Mouse (Mus musculus): ENCODE results near the gene Atp8b3.

Gene Atp8b3

DNA sequence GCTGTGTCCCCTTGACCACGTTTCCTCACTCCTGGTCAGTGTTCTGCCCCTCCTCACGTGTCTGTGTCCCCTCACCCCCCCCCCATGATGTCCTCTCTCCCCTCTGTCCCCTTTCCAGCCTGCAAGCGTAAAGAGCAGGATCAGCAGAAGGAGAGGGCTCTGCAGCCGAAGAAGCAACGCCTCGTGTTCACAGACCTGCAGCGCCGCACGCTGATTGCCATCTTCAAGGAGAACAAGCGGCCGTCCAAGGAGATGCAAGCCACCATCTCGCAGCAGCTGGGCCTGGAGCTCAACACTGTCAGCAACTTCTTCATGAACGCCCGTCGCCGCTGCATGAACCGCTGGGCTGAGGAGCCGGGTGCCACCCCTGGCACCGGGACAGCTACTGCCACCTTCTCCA is 25.2 kb downstream of the Atp8b3 start:
- DNase-seq, result no peak

DNA sequence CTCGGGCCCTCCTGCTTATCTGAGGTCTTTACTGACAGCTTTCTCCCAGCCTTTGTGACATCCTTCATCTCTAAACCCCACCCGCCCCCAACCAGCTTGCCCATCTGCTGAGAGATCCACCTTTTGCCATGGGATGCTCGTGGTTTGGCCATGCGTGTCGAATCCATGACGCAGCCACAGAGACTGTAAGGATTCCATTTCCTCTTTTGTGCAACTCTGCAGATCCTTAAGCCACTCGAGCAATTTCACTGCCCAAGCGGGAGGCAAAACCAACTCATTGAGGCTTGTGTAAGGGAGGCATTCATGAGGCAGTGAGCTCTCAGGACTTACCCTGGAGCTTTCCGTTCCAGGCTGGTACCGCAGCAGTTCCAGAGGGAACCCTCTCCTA is 28.7 kb downstream of the Atp8b3 start:
- DNase-seq, result no peak

DNA sequence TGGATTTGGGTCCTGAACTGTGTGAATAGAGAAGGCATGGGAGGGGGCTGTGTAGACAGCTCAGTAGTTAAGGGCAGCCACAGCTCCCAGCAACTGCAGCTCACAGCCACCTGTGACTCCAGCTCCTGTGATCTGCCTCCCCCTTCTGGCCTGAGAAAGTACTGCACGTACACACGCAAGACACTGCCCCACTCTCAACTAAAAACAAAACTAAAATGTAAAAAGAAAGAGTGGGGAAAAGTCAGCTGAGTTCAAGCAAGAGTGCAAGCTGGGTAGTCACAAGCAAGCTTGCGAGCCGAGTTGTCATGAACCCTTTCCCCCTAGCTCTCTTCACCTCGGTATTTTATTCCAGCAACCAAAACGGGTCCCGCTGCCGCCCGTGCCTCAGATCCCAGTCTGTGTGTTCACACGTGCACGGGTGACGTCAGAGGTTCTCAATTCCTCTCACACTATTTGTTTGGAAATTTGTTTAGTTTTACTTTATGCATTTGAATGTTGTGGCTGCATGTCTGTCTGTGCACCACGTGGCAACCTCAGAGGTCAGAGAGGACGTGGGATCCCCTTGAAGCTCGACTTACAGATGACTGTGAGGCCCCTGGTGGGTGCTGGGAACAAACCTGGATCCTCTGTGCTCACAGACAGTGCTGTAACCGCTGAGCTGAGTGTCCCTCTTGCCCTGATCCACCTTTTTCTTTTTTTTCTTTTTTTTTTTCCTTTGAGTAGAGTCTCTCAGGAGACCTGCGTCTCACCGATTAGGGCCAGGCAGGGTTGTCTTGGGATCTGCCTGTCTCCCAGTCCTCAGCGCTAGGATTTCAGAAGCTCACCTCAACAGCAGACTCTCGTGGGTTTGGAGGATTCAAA is 29.3 kb downstream of the Atp8b3 start:
- DNase-seq, result peak; percentile 53

DNA sequence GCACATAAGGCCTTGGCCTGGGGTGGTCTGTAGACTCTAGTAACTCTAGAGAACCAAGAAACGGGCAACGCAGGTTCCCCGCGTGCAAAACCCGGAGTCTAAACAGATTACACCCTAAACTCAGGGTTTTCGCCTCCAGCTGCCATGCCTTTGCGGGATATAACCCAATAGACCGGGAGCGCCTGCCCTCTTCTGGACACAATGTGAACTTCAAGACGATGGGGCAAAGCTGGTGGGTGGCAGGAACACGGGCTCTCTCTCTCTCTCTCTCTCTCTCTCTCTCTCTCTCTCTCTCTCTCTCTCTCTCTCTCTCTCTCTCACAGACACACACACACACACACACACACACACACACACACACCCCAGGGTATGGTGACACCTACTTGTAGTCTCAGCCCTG is 32.7 kb downstream of the Atp8b3 start:
- DNase-seq, result no peak

DNA sequence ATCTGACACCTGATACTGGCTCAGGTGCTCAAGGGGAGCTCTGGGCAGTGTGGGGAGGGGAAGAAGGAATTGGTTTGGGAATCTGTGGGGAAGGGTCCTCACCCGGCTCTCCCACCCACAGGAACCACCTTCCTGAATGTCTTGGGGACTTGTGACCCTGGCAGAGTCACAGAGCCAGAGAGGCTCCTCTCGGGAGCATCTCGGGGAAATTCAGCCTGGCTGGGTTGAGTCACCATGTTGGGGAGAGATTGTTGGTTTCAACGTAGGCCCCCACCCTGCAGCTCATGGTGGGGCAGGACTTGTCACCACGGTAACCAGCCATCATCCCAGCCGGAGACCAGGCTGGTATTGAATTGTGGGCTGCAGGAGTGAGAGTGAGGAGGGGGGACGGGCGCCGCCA is 34.2 kb downstream of the Atp8b3 start:
- no peak for DNase-seq

DNA sequence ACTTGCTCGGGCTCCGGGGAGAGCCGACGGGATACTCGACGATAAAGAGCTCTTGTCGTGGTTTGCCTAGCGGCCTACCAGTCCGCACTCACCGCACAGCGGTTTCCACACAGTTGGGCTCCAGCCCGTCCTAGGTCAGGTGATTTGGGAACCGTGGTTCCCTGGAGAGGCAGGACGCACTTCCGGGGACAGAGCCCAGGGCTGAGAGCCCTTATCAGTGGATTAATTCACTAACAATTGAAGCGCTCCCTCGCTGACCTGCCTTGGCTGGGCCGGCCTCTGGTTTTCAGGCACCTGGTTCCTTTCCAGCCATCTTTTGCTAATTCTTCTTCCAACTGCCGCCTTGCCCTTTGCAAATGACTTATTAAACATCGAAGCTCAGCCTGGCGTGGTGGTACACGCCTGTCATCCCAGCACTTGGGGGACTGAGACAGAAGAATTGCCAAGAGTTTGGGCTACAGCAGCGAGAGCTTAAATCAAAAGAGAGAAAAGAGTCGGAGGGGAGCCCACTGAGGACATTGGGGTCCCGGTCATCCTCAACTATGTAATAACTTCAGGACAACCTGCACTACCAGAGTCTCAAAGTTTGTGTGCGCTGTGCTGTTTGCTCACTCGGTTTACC is 35.2 kb downstream of the Atp8b3 start:
- no peak for DNase-seq

DNA sequence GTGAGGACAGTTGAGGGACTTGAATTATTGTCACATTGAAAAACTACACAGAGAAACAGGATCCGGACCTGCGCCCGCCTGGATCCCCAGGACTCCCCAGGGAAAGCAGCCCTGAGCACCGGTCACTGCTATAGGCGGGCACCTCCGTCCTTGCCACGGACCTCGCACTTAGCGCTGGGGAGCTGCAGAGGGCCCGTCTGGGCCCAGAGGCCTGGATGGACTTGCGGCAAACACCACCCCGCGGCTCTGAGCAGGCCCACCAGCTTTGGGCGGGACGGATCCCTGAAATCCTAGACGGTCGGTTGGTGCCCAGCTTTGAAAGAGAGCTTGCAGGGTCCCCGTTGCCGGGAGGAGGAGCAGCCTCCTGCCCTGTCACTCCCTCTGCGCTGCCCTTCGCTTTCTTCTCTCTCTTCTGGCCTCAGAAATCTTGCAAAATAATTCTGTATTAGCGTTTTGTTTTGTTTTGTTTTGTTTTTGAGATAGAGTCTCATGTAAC is 36.1 kb downstream of the Atp8b3 start:
- DNase-seq, result no peak

DNA sequence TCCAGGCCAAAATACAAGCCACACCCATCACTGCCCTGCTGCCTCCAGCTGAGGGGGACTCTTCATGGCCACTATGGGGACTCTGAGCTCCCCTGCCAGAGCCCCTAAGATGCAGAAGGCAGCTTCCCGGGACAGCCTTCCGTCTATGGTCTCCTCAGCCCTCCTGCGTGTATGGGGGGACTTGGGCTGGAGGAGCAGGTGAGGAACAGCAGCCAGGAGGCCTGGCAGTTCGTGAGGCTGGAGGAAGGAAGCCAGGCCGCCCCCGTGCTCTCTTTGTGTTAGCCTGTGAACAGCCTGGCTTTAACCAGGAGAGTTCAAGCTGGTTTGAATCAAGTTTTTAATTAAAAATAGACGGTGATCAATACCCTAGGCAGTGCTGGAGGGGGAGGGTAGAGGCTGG is 36.6 kb downstream of the Atp8b3 start:
- no peak for DNase-seq

DNA sequence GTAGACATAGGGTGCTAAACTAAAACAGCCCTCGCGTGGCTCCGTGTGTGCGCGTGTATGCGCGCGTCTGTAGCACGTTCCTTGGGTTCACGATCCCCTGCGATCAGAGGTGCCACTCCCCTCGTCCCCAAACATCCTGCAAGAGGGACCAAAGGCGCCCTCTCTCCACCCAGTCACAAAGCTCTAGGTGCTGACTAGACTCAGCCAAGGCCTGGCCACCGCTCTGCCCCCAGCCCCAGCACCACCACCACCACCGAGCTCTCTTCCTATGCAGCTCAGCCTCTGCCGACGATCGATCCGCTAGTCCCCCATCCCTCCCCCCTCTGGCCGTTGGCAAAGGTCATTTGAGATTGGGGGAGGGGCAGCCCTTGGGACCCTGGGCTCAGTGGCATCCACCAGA is 42.5 kb downstream of the Atp8b3 start:
- DNase-seq, result no peak

DNA sequence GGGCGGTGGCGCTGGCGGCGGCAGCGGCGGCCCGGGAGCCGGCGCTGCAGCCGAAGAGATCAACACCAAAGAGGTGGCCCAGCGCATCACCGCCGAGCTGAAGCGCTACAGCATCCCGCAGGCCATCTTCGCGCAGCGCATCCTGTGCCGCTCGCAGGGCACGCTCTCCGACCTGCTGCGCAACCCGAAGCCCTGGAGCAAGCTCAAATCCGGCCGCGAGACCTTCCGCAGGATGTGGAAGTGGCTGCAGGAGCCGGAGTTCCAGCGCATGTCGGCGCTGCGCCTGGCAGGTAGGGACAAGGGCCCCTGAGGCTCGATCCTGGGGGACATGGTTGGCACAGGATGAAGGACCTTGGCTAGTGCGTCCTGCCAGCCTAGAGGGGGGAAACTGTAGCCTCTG is 43.0 kb downstream of the Atp8b3 start:
- DNase-seq, result no peak

DNA sequence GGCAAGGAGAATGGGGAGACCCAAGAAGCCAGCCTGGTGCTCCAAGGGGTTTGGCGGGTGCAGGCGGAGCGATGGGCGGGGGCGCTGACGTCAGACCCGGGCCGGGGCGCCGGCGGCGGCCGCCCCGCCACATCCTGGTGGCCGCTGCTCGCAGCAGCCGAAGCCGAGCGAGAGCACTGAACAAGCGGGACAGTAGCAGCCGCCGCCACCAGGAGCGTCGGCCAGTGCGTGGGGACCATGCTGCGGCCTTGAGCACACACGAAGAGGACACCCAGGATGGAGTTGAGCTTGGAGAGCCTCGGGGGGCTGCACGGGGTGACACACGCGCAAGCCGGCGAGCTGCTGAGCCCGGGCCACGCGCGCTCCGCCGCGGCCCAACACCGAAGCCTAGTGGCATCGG is 44.2 kb downstream of the Atp8b3 start, which contains the start of gene Onecut3:
Gene Onecut3, plus strand, starts transcription at position 104 of the 400 bp plus-strand sequence.
- no peak for DNase-seq

DNA sequence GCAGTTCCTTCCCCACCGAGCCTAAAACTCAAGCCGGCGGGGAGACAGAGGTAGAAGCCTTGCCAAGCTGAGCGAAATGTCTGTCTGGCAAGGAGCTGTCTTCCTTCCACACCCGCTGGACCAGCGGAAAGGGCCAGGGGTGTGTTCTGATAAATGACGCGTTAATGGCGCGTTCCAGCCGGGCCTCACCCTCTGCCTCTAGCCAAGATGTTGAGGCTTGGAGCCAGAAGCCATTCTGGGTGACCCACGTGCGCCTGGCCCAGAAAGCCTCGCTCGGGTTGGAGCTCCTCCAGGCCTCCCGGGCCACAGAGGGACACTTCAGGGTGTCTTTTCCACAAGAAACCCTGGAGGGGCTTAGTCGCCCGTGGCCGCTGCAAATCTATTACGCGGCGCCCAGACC is 48.9 kb downstream of the Atp8b3 start:
- no peak for DNase-seq

DNA sequence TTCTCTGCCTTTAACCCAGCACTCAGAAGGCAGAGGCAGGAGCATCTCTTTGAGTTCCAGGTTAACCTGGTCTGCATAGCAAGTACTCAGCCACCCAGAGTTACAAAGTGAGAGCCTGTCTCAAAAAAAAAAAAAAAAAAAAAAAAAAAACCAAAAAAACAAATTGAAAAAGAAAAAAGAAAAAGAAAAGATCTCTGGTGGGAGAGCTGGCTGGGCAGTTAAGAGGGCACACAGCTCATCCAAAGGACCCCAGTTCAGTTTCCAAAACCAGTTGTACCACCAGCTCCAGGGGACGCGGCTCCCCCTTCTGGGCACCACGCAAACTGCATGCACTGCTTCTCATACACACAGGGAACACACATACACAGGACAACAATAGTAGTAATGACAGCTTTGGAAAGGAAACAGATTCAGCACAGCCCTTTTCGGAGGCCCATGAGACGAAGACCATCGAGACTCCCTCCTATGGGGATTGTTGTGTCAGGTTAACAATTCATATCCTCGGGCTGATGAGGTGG is 52.0 kb downstream of the Atp8b3 start:
- DNase-seq, result no peak

DNA sequence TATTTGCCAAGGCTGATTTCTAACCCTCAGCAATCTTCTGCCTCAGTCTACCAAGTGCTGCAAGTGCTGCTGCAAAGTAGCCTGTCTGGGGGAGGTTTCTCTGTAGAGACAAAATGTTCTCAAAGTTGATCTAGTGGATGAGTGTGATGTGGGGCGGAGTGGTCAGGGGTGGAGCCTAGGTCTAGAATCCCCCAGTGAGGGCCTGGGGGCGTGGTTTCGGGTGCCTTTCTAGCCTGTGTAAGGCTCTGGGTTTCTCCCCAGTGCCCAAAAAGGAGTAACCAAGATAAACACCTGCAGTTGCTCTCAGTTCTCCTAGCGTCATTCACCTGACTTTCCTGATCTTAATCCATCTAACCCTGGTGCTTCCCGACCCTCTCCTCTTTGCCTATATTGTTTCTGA is 57.9 kb downstream of the Atp8b3 start:
- DNase-seq, result no peak

DNA sequence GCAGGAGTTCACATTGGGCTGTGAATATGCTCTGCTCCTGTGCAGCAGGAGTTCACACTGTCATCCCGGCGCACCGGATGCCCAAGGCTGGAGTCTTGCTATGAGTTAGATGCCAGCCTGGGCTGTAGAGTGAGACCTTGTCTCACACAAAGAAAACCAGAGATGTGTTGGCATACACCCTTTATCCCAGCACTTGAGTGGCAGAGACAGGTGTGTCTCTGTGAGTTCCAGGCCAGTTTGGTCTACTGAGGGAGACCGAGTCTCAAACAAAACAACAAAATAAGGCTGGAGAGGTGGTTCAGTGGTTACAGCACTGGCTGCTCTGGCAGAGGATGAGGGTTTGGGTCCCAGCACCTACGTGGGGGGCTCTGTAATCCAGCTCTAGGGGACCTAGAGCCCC is 60.4 kb downstream of the Atp8b3 start:
- DNase-seq, result no peak

DNA sequence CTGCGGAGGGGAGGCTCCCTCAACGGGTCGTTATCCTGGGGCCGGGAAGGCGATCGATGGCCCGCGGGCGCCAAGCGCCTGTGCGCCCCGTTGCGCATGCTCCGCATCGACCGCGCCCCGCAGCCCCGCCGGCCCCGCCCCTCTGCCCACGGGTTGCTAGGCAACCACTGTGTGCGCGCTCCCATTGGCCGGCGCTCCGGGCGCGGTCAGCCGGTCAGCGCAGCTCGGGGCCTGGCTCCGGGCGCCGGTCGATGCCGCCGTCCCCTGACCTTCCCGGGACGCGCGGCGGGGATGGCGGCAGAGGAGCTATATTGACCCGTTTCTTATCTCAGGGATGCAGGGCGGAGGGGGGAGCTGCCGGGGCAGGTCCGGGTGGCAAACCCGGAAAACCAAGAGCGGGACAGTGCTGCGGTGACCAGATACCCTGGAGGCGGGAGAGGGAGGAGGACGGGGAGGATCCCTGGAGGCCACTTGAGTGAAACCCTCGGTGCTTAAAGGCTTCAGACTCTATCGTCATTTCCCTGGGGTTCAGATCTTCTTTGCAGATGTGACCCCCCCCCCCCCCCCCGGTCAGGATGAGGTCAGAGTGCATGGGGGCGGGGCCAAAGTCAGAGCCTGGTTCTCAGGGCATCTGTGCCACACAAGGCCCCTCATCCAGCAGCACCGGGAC is 63.5 kb downstream of the Atp8b3 start:
- DNase-seq, result peak; percentile 90

Measured in cerebellum, adult 11-12 months (tissue).